ENCODE assay signal across 8 mouse cellular contexts in the genomic region with DNA sequence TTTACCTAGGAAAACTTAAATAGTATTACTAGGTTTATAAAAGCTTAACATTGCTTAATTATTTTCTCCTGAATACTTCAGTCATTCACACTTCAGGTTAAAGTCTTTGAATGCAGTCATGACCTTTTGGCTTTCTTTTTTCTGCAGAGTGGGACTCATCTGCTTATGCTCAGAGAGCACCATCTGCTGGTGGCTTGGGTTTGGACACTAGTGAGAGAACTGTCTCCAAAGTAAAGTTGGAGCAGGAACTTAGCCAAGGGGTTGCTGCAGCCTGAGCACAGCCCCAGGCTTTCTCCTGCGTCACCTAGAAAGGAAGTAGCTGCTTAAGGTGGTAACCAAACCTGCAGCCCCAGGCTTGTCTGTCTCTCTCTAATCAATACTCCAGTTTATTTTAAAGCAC.
DNase-seq lines count a peak whose midpoint lies in the region; ATAC-seq and TF ChIP-seq lines count a peak whose summit lies in the region.

No protein-coding gene starts in this region.

- TF ChIP-seq POLR2A in liver, adult 2 months (IDR thresholded peaks at IDR 0.05; ENCODE audit: extremely low read depth, insufficient read depth, low read length) = no peak

- no peak for ATAC-seq in embryonic facial prominence, embryonic 11.5 days (replicated peaks; ENCODE audit: insufficient number of reproducible peaks, low FRiP score, low TSS enrichment, low read depth)
- ATAC-seq in neural tube, embryonic 14.5 days (ENCODE audit: low read depth) = peak; percentile 71; the same call in 1 of the 2 replicates

- H3K9ac ChIP-seq in embryonic facial prominence, embryonic 11.5 days (replicated peaks; ENCODE audit: low read length) = no peak overlapping the region
- no peak overlapping the region for H3K9ac ChIP-seq in liver, adult 2 months (ENCODE audit: low read depth, low read length)
- H3K9ac ChIP-seq in neural tube, embryonic 14.5 days (replicated peaks; ENCODE audit: low read depth, low read length) = no peak overlapping the region

- peak; percentile 82 for DNase-seq in 3T3-L1 (ENCODE audit: low read depth, low spot score)
- DNase-seq in adrenal gland, adult 2 months = peak; percentile 76
- peak; percentile 85 for DNase-seq in embryonic facial prominence, embryonic 11.5 days (ENCODE audit: low spot score)
- peak; percentile 84 for DNase-seq in heart, embryonic 10.5 days (ENCODE audit: low spot score)
- peak; percentile 93 for DNase-seq in kidney, postnatal 10 days
- peak; percentile 89 for DNase-seq in liver, adult 2 months (ENCODE audit: extremely low read depth, low read depth, low spot score)
- DNase-seq in thymus, postnatal 4 days = peak; percentile 67

- no peak overlapping the region for H3K4me3 ChIP-seq in embryonic facial prominence, embryonic 11.5 days (ENCODE audit: low read depth, low read length)
- H3K4me3 ChIP-seq in heart, embryonic 10.5 days = no peak overlapping the region
- H3K4me3 ChIP-seq in liver, adult 2 months (ENCODE audit: insufficient read depth, low read depth, low read length) = no peak overlapping the region
- H3K4me3 ChIP-seq in neural tube, embryonic 14.5 days (ENCODE audit: low read depth, low read length) = no peak overlapping the region

- TF ChIP-seq CTCF in liver, adult 2 months (IDR thresholded peaks at IDR 0.05; ENCODE audit: low read depth, low read length) = peak; percentile 53

- H3K9me3 ChIP-seq in embryonic facial prominence, embryonic 11.5 days (replicated peaks; ENCODE audit: control insufficient read depth, low read length) = no peaks in the 10 kb centered on the region
- no peaks in the 10 kb centered on the region for H3K9me3 ChIP-seq in heart, embryonic 10.5 days
- H3K9me3 ChIP-seq in neural tube, embryonic 14.5 days (ENCODE audit: control insufficient read depth, low read length) = no peaks in the 10 kb centered on the region

- peaks cover 47% of the 10 kb centered on the region; the same call in 1 of the 2 replicates for H3K79me2 ChIP-seq in liver, adult 2 months (ENCODE audit: control insufficient read depth, insufficient read depth, low read length)

- H3K36me3 ChIP-seq in embryonic facial prominence, embryonic 11.5 days (replicated peaks; ENCODE audit: control insufficient read depth, insufficient read depth, low read depth, low read length) = no peaks in the 10 kb centered on the region
- no peaks in the 10 kb centered on the region for H3K36me3 ChIP-seq in heart, embryonic 10.5 days
- no peaks in the 10 kb centered on the region for H3K36me3 ChIP-seq in liver, adult 2 months (ENCODE audit: control insufficient read depth, insufficient read depth, low read length)
- no peaks in the 10 kb centered on the region for H3K36me3 ChIP-seq in neural tube, embryonic 14.5 days (ENCODE audit: control insufficient read depth, insufficient read depth, low read length)

- H3K27ac ChIP-seq in embryonic facial prominence, embryonic 11.5 days (replicated peaks; ENCODE audit: low read depth, low read length) = no peak overlapping the region
- no peak overlapping the region for H3K27ac ChIP-seq in heart, embryonic 10.5 days
- no peak overlapping the region for H3K27ac ChIP-seq in liver, adult 2 months (replicated peaks; ENCODE audit: insufficient read depth, low read depth, low read length)
- H3K27ac ChIP-seq in neural tube, embryonic 14.5 days (ENCODE audit: low read depth, low read length) = no peak overlapping the region

- no peak overlapping the region for H3K4me2 ChIP-seq in embryonic facial prominence, embryonic 11.5 days (ENCODE audit: low read depth, low read length)
- H3K4me2 ChIP-seq in neural tube, embryonic 14.5 days (ENCODE audit: low read depth, low read length) = no peak overlapping the region

- H3K4me1 ChIP-seq in embryonic facial prominence, embryonic 11.5 days (ENCODE audit: control insufficient read depth, insufficient read depth, low read length) = no peaks in the 10 kb centered on the region
- peaks cover 59% of the 10 kb centered on the region for H3K4me1 ChIP-seq in heart, embryonic 10.5 days
- H3K4me1 ChIP-seq in liver, adult 2 months (ENCODE audit: control insufficient read depth, insufficient read depth, low read length) = peaks cover 36% of the 10 kb centered on the region
- peaks cover 4% of the 10 kb centered on the region; the same call in 1 of the 2 replicates for H3K4me1 ChIP-seq in neural tube, embryonic 14.5 days (ENCODE audit: control insufficient read depth, insufficient read depth, low read length)

- 29% methylated on average over 1 of the region's 1 CpGs for WGBS in embryonic facial prominence, embryonic 11.5 days
- WGBS in heart, embryonic 10.5 days = 26% methylated on average over 1 of the region's 1 CpGs
- 0% methylated on average over 1 of the region's 1 CpGs for WGBS in liver, adult 2 months
- WGBS in neural tube, embryonic 14.5 days = 47% methylated on average over 1 of the region's 1 CpGs

- no peaks in the 10 kb centered on the region for H3K27me3 ChIP-seq in embryonic facial prominence, embryonic 11.5 days (ENCODE audit: control insufficient read depth, insufficient read depth, low read length)
- H3K27me3 ChIP-seq in heart, embryonic 10.5 days (ENCODE audit: insufficient read depth, poor library complexity, severe bottlenecking) = no peaks in the 10 kb centered on the region
- H3K27me3 ChIP-seq in liver, adult 2 months (ENCODE audit: control insufficient read depth, insufficient read depth, low read length) = no peaks in the 10 kb centered on the region
- H3K27me3 ChIP-seq in neural tube, embryonic 14.5 days (ENCODE audit: control insufficient read depth, insufficient read depth, low read length) = no peaks in the 10 kb centered on the region
